Comparison of ENCODE assay signal across 12 mouse cellular contexts in the genomic region with DNA sequence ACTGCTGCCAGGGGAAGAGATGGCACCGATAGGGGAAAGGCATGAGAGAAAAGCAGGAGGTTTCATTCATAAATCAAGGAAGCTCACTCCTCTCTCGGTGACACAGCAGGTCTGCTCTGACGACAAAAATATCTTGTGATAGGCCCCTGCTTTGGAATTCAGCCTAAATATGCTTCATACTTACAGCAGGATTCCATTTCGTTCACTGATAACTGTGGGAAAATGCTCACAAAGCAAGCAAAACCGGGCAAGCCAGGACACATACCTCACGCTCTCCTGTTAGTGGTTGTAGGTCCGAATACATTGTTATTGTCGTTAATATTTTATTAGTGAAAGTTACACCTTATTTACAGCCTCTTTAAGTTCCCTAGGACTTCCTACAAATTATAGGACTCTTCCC. TPM values are rescaled to one million over a fixed set of nuclear protein-coding genes. Genes with fewer than 3 reads are reported as not detected.
DNase-seq lines count a peak whose midpoint lies in the region; ATAC-seq and TF ChIP-seq lines count a peak whose summit lies in the region.
"Had no signal": no experiment of that assay in that cellular context is flagged by ENCODE, and none has a peak within 500 bp of the region (broad histone marks: within the 10 kb centered on the region; RNA-seq: fewer than 3 reads in every experiment).

No protein-coding gene starts in this region.

- ATAC-seq in intestine, embryonic 15.5 days: no peak
- no peak for ATAC-seq in intestine, embryonic 16.5 days

- no peak overlapping the region; the same call in 1 of the 2 replicates for H3K9ac ChIP-seq in heart, adult 2 months (ENCODE audit: low read depth, low read length)
- H3K9ac ChIP-seq in intestine, embryonic 15.5 days: no peak overlapping the region; the same call in 1 of the 2 replicates
- no peak overlapping the region for H3K9ac ChIP-seq in intestine, embryonic 16.5 days (ENCODE audit: low read depth, low read length)

- no peaks in the 10 kb centered on the region for H3K27me3 ChIP-seq in heart, adult 2 months (ENCODE audit: control insufficient read depth, insufficient read depth, low read length)
- no peaks in the 10 kb centered on the region for H3K27me3 ChIP-seq in intestine, embryonic 15.5 days (replicated peaks)
- no peaks in the 10 kb centered on the region for H3K27me3 ChIP-seq in intestine, embryonic 16.5 days (replicated peaks; ENCODE audit: control insufficient read depth, insufficient read depth, low read length)

- intact Hi-C loops in heart, adult 2 months (cut with DNase I): no loop called here

- TF ChIP-seq POLR2A in heart, adult 2 months (IDR thresholded peaks at IDR 0.05; ENCODE audit: insufficient read depth, low read depth, low read length): no peak

- no peak overlapping the region for H3K4me3 ChIP-seq in heart, adult 2 months
- H3K4me3 ChIP-seq in intestine, embryonic 15.5 days (replicated peaks): no peak overlapping the region
- no peak overlapping the region for H3K4me3 ChIP-seq in intestine, embryonic 16.5 days (ENCODE audit: low read length)

- H3K4me2 ChIP-seq in intestine, embryonic 15.5 days (replicated peaks): no peak overlapping the region
- no peak overlapping the region for H3K4me2 ChIP-seq in intestine, embryonic 16.5 days (ENCODE audit: low read depth, low read length)

- peaks cover 2% of the 10 kb centered on the region for H3K36me3 ChIP-seq in heart, adult 2 months (ENCODE audit: control insufficient read depth, insufficient read depth, low read length)
- no peaks in the 10 kb centered on the region for H3K36me3 ChIP-seq in intestine, embryonic 15.5 days
- H3K36me3 ChIP-seq in intestine, embryonic 16.5 days (ENCODE audit: control insufficient read depth, insufficient read depth, low read length): no peaks in the 10 kb centered on the region

- H3K9me3 ChIP-seq in intestine, embryonic 15.5 days: no peaks in the 10 kb centered on the region
- no peaks in the 10 kb centered on the region for H3K9me3 ChIP-seq in intestine, embryonic 16.5 days (ENCODE audit: control insufficient read depth, low read length)

- 40% methylated on average over 8 of the region's 8 CpGs for WGBS in heart, adult 2 months
- 56% methylated on average over 8 of the region's 8 CpGs for WGBS in intestine, embryonic 15.5 days
- WGBS in intestine, embryonic 16.5 days: 56% methylated on average over 8 of the region's 8 CpGs

- peak overlapping the region; percentile 28; the same call in 1 of the 2 replicates for H3K27ac ChIP-seq in heart, adult 2 months
- H3K27ac ChIP-seq in intestine, embryonic 15.5 days: 0 out of 2 replicates have a peak overlapping the region, but pooled peaks have one; percentile 3
- H3K27ac ChIP-seq in intestine, embryonic 16.5 days (ENCODE audit: low read length): no peak overlapping the region

- no peak for TF ChIP-seq EP300 in heart, adult 2 months (IDR thresholded peaks at IDR 0.05; ENCODE audit: insufficient read depth, low read depth, low read length)

- DNase-seq in heart, adult 2 months: no peak
- no peak for DNase-seq in heart, adult 11 months
- DNase-seq in urinary bladder, postnatal 14 days (ENCODE audit: low spot score): peak; percentile 51
- DNase-seq in urinary bladder, postnatal 25 days (ENCODE audit: low spot score): no peak
- DNase-seq in adrenal gland, postnatal 4 days (ENCODE audit: low spot score in 2 of 2): no peak
- no peak for DNase-seq in cerebellum, adult 11 months
- DNase-seq: adrenal gland, postnatal 10 days; B cell, adult 2 months; cerebellum, postnatal 10 days; layer of hippocampus, postnatal 36 days had no signal

- H3K79me2 ChIP-seq in heart, adult 2 months (replicated peaks; ENCODE audit: control insufficient read depth, insufficient read depth, low read length): no peaks in the 10 kb centered on the region; the same call in 1 of the 2 replicates

- TF ChIP-seq CTCF in heart, adult 2 months (IDR thresholded peaks at IDR 0.05): no peak

- H3K4me1 ChIP-seq in heart, adult 2 months (ENCODE audit: control insufficient read depth, insufficient read depth, low read length): peaks cover 18% of the 10 kb centered on the region
- H3K4me1 ChIP-seq in intestine, embryonic 15.5 days (replicated peaks): peaks cover 18% of the 10 kb centered on the region
- H3K4me1 ChIP-seq in intestine, embryonic 16.5 days (ENCODE audit: control insufficient read depth, insufficient read depth, low read length): peaks cover 17% of the 10 kb centered on the region; the same call in 1 of the 2 replicates

RNA-seq across cellular contexts. Expression of gene Jag1, which starts 8.5 kb away (rescaled TPM):
- total RNA-seq in heart, adult 2 months (2021): 10 to 100 TPM in 1 of 2 experiments, 1 to 10 TPM in 1; 8.3 to 10.4 TPM
- polyA plus RNA-seq in heart, adult 2 months (2012; rRNA removed): 4.2 and 5.0 TPM in 2 replicates
- polyA plus RNA-seq in intestine, embryonic 15.5 days (2015; fragmentation: Nextera tagmentation; extraction: Ambion mirVana): 15.8 and 18.3 TPM in 2 replicates
- 5.1 and 8.9 TPM in 2 replicates for polyA plus RNA-seq in intestine, embryonic 16.5 days (2015; fragmentation: Nextera tagmentation; extraction: Ambion mirVana)
- total RNA-seq in adrenal gland, postnatal 4 days (2021): 10 to 100 TPM; 17.0 to 29.9 TPM
